Mouse (Mus musculus): ENCODE measurements around the gene Gm49366.
"Not testable (repeated sequence)": the region's sequence is repeated elsewhere in the genome, so short reads cannot be mapped to it uniquely, and the experiment has no call there.

Gm49366 gene

GRCm38 (mm10) chr12:84032854-84033253 is 5.9 kb upstream of the Gm49366 start:
- DNase-seq (ENCODE audit: low spot score in 2 of 2): no peak

GRCm38 (mm10) chr12:84033302-84033701 is 5.4 kb upstream of the Gm49366 start:
- DNase-seq (ENCODE audit: low spot score in 2 of 2): not testable (repeated sequence)

- no peak for DNase-seq (ENCODE audit: low spot score in 2 of 2)
Measured at GRCm38 (mm10) chr12:84034108-84034507, 4.6 kb upstream of the Gm49366 start.

- peak in 1 of 2 experiments; percentile 37 for DNase-seq (ENCODE audit: low spot score in 2 of 2)
Measured at GRCm38 (mm10) chr12:84038241-84038640, 494 bp upstream of the Gm49366 start, which contains the start of gene Acot4. Gene Acot4, plus strand, starts transcription at chr12:84038379.

- no peak for DNase-seq (ENCODE audit: low spot score in 2 of 2)
Measured at GRCm38 (mm10) chr12:84042248-84042647, 3.5 kb downstream of the Gm49366 start.

DNA sequence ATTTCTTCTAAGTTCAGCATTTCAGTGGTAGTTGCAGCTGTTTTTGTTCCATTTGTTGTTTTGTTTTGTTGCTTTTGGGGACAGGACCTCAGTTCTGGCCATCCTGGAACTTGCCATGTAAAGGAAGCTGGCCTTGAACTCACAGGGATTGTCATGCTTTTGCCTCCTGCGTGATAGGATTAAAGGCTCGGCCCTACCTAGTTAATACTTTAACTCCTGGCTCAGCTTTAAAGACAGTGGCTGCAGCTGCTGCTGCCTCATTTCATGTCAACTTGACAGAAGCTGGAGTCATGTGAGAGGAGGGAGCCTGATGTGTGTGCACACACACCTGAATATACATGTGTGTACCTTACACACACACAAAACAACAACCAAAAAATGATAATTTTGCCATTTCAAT is 5.3 kb downstream of the Gm49366 start:
- DNase-seq (ENCODE audit: low spot score in 2 of 2): no peak

DNA sequence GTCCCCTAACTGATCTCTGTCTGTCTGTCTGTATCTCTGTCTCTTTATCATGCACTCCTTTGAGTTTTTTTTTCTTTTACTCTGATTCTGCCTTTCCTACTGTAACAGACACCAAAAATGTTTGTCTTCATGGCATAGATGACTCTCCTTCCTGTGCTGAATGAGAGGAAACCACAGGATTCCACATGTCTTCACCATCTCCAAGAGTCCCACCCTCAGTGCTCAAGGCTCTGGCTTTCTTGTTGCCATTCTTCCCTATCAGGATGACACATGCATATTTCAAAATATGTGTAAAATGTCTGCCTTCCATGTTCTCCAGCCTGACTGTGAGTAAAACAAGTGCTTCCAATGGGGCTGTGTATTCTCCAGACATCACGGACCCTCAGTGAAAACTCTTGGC is 8.2 kb downstream of the Gm49366 start:
- DNase-seq (ENCODE audit: low spot score in 2 of 2): no peak

DNA sequence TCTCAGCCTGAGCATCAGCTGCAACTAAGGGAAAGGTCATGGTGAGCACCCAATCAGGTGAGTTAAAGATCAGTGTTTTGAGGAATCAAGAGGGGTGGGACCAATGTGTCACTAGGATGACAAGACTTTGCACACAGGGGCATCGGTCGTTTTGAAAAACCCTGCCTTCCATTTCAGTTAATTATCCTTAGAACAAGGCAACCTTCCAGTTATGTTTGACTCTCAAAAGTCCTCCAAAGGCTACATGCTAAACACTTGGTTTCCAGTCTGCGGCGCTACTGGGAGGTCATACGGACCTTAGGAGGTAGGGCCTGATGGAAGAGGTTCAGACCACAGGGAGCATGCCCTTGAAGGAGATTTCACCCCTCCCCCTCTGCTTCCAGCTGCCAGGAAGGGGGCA is 12.0 kb downstream of the Gm49366 start:
- not testable (repeated sequence) for DNase-seq (ENCODE audit: low spot score in 2 of 2)

GRCm38 (mm10) chr12:84051937-84052474 is 13.3 kb downstream of the Gm49366 start, which contains the start of gene Acot3:
Gene Acot3, plus strand, starts transcription at chr12:84052144.
- DNase-seq (ENCODE audit: low spot score in 2 of 2): no peak

DNA sequence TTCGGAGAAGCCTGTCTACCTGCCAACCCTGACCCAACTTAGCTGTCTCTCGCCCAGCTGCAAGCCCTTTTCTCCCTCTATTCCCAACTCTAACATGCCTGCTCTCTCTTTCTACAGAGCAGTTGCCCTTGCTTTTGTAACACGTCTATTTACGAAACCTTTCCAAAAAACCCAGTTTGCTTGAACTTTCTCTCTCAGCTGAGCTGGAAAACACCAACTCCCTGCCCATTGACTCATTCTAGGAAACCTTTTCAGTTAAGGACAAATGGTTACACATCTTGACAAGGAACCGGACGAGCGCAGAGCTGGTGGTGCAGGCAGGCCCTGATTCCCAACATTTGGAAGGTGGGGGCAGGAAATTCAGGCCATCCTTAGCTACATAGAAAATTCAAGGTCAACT is 13.9 kb downstream of the Gm49366 start:
- no peak for DNase-seq (ENCODE audit: low spot score in 2 of 2)

DNA sequence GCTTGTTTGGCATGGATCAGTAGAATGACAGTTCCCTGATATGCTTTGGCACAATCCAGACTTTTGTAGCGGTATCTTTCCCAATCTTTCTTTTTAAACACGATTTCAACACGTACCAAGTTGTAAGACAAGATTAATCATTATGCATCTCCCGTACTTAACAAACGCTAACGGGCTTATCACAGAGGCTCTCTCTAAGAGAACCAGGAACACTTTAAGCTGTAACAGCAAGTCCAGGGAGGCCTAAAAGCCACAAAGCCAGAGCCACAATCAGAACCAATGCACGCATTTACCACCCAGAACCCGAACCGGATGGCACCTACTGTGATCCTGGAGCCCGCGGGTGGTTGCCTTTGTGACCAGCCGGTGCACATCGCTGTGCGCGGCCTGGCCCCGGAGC is 14.4 kb downstream of the Gm49366 start:
- DNase-seq (ENCODE audit: low spot score in 2 of 2): no peak

GRCm38 (mm10) chr12:84053679-84054391 is 15.1 kb downstream of the Gm49366 start:
- peak in 1 of 2 experiments; percentile 29 for DNase-seq (ENCODE audit: low spot score in 2 of 2)

- no peak for DNase-seq (ENCODE audit: low spot score in 2 of 2)
Measured at GRCm38 (mm10) chr12:84060946-84061345, 22.2 kb downstream of the Gm49366 start.

DNA sequence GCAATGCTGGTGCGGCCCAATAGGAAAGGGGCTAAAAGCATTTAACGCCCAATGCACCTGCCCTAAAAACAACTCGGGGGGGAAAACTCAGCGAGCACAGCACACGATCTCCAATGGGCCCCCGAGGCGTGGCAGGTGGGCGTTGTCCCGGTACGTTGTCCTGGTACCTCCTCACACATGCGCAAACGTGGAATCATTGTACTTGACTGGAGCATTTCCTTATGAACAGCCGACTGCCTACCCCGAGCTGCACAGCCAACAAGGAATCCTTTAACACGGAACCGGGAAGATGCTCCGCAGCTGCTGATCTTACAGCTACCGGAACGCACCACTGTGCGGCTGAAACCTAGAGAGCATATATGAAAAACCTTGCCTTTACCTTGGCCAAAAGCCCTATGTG is 23.6 kb downstream of the Gm49366 start:
- DNase-seq (ENCODE audit: low spot score in 2 of 2): no peak

- DNase-seq (ENCODE audit: low spot score in 2 of 2): no peak
Measured at GRCm38 (mm10) chr12:84063228-84063627, 24.5 kb downstream of the Gm49366 start.

- no peak for DNase-seq (ENCODE audit: low spot score in 2 of 2)
Measured at GRCm38 (mm10) chr12:84063833-84064232, 25.1 kb downstream of the Gm49366 start.

- no peak for DNase-seq (ENCODE audit: low spot score in 2 of 2)
Measured at GRCm38 (mm10) chr12:84064621-84065020, 25.9 kb downstream of the Gm49366 start.

DNA sequence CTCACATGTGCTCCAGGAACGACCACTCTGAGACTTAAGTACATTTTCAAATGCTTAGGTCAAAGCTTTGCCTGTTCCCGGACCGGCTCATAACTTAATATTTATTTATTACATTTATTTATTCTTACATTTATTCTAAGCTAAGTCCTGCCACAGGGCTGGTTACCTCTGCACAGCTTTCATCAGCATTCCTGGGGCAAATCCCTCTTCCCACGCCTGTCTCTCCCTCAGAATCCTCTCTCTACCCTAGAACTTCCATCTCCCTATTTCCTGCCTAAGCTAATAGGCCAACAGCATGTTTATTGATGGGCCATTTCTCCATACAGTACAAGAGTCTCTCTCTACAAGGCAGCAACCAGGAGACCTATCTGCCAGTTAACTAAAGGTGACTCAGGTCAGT is 29.0 kb downstream of the Gm49366 start:
- no peak for DNase-seq (ENCODE audit: low spot score in 2 of 2)

- no peak for DNase-seq (ENCODE audit: low spot score in 2 of 2)
Measured at GRCm38 (mm10) chr12:84068296-84068695, 29.6 kb downstream of the Gm49366 start.

DNA sequence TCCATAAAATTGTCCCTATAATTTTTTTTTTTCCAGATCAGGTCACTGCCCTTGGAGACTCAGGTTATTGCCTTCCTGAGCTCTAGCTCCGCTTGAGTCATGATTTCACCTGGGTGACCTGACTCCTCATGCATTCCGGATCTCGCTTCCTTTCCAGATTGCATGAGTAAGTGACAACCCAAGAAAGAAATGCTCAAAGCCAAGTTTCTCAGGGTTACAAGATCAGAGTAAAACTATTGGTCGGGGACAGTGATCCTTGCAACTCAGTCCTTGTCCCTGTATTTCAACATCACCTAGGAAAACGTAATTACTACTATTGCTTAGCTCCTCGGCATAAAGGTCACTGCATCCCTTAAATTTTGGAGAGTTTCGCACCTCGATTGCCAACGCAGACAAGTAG is 30.3 kb downstream of the Gm49366 start, which contains the start of gene Acot5:
Gene Acot5, plus strand, starts transcription at position 340 of the 400 bp plus-strand sequence.
- DNase-seq (ENCODE audit: low spot score in 2 of 2): no peak

DNA sequence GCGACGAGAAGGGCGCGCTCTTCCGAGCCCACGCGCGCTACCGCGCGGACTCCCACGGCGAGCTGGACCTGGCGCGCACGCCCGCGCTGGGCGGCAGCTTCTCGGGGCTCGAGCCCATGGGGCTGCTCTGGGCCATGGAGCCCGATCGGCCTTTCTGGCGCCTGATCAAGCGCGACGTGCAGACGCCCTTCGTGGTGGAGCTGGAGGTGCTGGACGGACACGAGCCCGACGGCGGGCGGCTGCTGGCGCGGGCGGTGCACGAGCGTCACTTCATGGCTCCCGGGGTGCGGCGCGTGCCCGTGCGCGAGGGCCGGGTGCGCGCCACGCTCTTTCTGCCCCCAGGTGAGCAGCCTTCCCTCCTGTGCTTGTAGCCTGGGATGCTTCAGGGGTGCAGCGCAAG is 30.8 kb downstream of the Gm49366 start:
- peak in 1 of 2 experiments; percentile 49 for DNase-seq (ENCODE audit: low spot score in 2 of 2)

- peak; percentile 51 to 61 for DNase-seq (ENCODE audit: low spot score in 2 of 2)
Measured at GRCm38 (mm10) chr12:84071696-84072095, 33.0 kb downstream of the Gm49366 start.

DNA sequence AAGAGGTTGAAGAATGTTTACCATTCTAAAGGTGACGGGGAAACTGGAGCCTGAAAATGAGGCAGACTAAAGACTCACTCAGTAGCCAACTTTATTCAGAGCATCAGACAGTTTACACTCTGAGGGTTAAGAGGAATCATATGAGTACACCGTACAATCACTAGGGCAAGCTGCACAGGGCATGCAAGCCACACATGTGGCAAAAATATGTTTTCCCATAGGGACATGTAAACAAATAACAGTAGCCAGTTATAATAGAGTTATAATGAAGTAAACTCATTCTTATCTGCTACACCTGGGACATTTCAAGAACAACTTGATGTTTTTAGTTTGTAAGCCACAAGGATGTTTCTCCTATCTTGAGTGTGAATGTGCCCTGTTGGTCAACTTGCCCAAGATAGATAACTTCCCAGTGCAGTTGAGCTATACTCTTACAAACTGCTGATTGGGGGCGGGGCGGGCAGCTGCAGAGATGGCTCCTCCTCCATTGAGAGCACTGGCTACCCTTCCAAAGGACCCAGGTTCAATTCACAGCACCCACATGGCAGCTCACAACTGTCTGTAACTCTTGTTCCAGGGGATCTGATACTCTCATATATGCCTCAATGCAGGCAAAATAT is 38.7 kb downstream of the Gm49366 start:
- no peak for DNase-seq (ENCODE audit: low spot score in 2 of 2)
